Mouse (Mus musculus) ES-E14 (cell line): ENCODE measurements around the gene Epb42. TPM values are rescaled to one million over a fixed set of nuclear protein-coding genes. Genes with fewer than 3 reads are reported as not detected.
"Not testable (repeated sequence)": the region's sequence is repeated elsewhere in the genome, so short reads cannot be mapped to it uniquely, and the experiment has no call there.

ENCODE experiments used
- DNase-seq: peaks from one replicate; pipeline ENCODE4 v3.0.0-alpha.2; 2013; ENCODE audit warnings: low read depth, low spot score
- H3K27ac ChIP-seq: 2 replicates; pipeline ENCODE4 v1.5.1; 2012; ENCODE audit warnings: low read depth, mild to moderate bottlenecking, low read length, moderate library complexity, mixed read lengths; ENCODE audit not compliant: poor library complexity, insufficient read depth, severe bottlenecking
- H3K36me3 ChIP-seq: 2 replicates; pipeline ENCODE4 v1.6.1; 2012; ENCODE audit warnings: mild to moderate bottlenecking, low read length, moderate library complexity, mixed read lengths; ENCODE audit not compliant: control insufficient read depth, poor library complexity, insufficient read depth, severe bottlenecking
- H3K4me1 ChIP-seq, 2 experiments: fragments of 150-350 bp in 1 of 2; sonication (generic) in 1 of 2; 2 replicates each; pipeline ENCODE4 v1.6.1; 2012; ENCODE audit warnings: low read length in 2 of 2, mild to moderate bottlenecking in 1 of 2, mixed read lengths in 1 of 2; ENCODE audit not compliant: control insufficient read depth in 2 of 2, insufficient read depth in 2 of 2, poor library complexity in 1 of 2
- H3K4me3 ChIP-seq, 2 experiments: fragments of 150-350 bp in 1 of 2; sonication (generic) in 1 of 2; 2 replicates each; pipeline ENCODE4 v1.5.1; 2012; ENCODE audit warnings: low read length in 2 of 2, low read depth in 1 of 2, mild to moderate bottlenecking in 1 of 2, mixed read lengths in 1 of 2; ENCODE audit not compliant: insufficient read depth in 1 of 2, poor library complexity in 1 of 2, severe bottlenecking in 1 of 2
- H3K9ac ChIP-seq: 2 replicates; pipeline ENCODE4 v1.6.1; 2012; ENCODE audit warnings: low read depth, mild to moderate bottlenecking, low read length, mixed read lengths; ENCODE audit not compliant: poor library complexity, insufficient read depth, severe bottlenecking
- H3K9me3 ChIP-seq: fragments of 150-350 bp; sonication (generic); 2 replicates; pipeline ENCODE4 v1.6.1; 2012; ENCODE audit warnings: low read depth, mild to moderate bottlenecking, low read length; ENCODE audit not compliant: control insufficient read depth, insufficient read depth
- CHD2 ChIP-seq: IDR thresholded peaks from 2 replicates; pipeline ENCODE4 v1.6.1; 2014; ENCODE audit warnings: mild to moderate bottlenecking, low read depth, low read length, inconsistent platforms
- HCFC1 ChIP-seq: IDR thresholded peaks from 2 replicates; pipeline ENCODE4 v1.6.1; 2012; ENCODE audit warnings: low read length, inconsistent platforms, borderline replicate concordance; ENCODE audit not compliant: insufficient read depth
- MAFK ChIP-seq: IDR thresholded peaks from 2 replicates; pipeline ENCODE4 v1.6.1; 2014; ENCODE audit warnings: mild to moderate bottlenecking, low read depth, low read length, inconsistent platforms; ENCODE audit not compliant: insufficient read depth
- ZC3H11A ChIP-seq: IDR thresholded peaks from 2 replicates; pipeline ENCODE4 v1.6.1; 2012; ENCODE audit warnings: low read depth, mild to moderate bottlenecking, inconsistent platforms, low read length, borderline replicate concordance
- ZNF384 ChIP-seq: IDR thresholded peaks from 2 replicates; pipeline ENCODE4 v1.6.1; 2012; ENCODE audit warnings: low read depth, low read length, inconsistent platforms
- in situ Hi-C, 2 experiments: fragments of 600-800 bp; cut with MboI; formaldehyde crosslinking; loops; one replicate each; pipeline ENCODE4 v1.15.1; 2025; ENCODE audit warnings: low sequenced_read_pairs in 2 of 2, inconsistent platforms in 1 of 2; ENCODE audit not compliant: unreplicated experiment in 2 of 2
- total RNA-seq: library from RNA; depleted of rRNA; stranded (reverse); fragments of 300-350 nt; gene quantifications from 2 replicates; pipeline ENCODE4 v1.2.3, GENCODE M21; 2012

The Epb42 gene
- total RNA-seq, 1 experiment: not detected

DNA sequence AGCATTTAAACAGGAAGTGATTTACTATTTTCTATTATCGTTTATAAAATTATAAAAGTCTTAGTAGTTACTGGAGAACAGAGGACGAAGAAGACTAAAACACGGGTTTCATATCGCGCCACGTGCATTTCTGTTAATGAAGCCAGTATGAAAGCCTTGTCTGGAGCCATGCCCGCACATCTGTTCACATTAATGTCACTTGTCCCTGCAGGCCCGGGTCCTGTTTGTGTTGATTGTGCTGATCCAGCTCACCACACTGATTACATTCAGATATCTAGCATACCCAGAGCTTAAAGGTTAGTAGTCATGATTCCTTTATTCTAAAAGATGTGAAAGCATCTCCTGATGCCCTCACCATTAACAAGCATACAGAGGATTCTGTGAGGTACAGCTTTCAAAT is 38.0 kb downstream of the Epb42 start:
- no peak overlapping the region for H3K27ac ChIP-seq
- in situ Hi-C loops: no loop called here

DNA sequence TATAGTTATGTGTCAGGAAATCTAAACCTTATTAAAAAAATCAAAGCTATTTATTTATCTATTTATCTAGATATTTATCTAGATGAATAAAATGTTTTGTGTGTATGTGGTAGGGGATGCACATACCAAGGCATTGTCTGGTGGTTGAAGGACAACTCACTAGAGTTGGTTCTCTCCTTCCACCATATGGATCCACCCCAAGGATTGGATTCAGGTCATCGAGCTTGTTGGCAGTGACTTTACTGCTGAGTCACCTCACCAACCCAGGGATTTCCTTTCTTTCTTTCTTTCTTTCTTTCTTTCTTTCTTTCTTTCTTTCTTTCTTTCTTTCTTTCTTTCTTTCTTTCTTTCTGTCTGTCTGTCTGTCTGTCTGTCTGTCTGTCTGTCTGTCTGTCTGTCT is 40.3 kb downstream of the Epb42 start:
- H3K27ac ChIP-seq, H3K36me3 ChIP-seq, DNase-seq, H3K4me1 ChIP-seq, H3K4me3 ChIP-seq, H3K9me3 ChIP-seq, in situ Hi-C loops, H3K9ac ChIP-seq: not testable (repeated sequence)

More for the DNA sequence above, 38.0 kb downstream of the Epb42 start:
- DNase-seq: no peak
- Histone ChIP-seq H3K4me1 (no peaks in the 10 kb centered on the region), H3K9ac (no peak overlapping the region), H3K36me3 (no peaks in the 10 kb centered on the region), H3K9me3 (no peaks in the 10 kb centered on the region), H3K4me3 (no peak overlapping the region)
- TF ChIP-seq MAFK (no peak), ZC3H11A (no peak)

DNA sequence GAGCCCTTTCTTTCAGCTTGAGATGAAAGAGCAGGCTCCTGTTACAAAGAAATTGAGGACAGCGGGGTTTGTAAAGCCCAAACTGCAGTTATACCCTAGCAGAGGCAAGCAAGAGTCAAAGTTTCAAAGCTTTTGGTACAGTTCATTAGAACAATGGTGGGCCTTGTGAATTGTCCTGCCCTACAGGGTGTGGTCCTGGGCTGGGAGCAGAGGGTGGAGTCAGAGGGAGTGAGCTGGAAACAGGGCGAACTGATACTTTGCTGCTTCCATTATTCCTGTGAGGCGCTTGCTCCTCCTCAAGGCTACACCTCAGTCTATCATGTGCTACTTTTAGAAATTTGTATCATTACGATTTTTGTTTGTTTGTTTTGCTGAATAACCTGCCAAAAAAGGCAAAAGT is 45.7 kb downstream of the Epb42 start:
- Histone ChIP-seq H3K36me3 (no peaks in the 10 kb centered on the region), H3K4me1 (peaks cover 0 to 4% of the 10 kb centered on the region in 2 experiments; a peak in 1 of 4 replicates), H3K27ac (no peak overlapping the region), H3K9me3 (no peaks in the 10 kb centered on the region), H3K9ac (no peak overlapping the region), H3K4me3 (no peak overlapping the region)
- in situ Hi-C loops: no loop called here
- TF ChIP-seq HCFC1: no peak
- no peak for TF ChIP-seq ZC3H11A
- no peak for TF ChIP-seq ZNF384
- TF ChIP-seq MAFK: no peak
- no peak for TF ChIP-seq CHD2
- no peak for DNase-seq

DNA sequence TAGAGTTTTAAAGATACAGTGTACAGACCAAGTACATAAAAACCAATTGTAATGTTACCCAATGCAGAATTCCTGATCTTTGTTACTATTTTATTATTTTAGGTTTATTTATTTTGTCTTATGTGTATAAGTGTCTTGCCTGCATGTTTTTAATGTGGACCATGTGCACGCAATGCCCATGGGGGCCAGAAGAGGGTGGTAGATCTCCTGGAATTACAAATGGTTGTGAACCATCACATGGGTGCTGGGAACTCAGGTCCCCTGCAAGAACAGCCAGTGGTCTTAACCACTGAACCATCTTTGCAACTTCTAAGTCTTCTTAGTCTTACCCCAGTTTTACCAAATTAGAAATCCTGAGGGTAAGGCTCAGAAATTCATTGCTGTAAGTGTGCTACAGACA is 51.6 kb downstream of the Epb42 start:
- in situ Hi-C loops: loop anchor here in 1 of 2 experiments (10.0 kb wide), 1 partner anchor 110 kb away; no protein-coding TSS in a partner anchor
- Histone ChIP-seq H3K9me3 (no peaks in the 10 kb centered on the region), H3K9ac (no peak overlapping the region), H3K36me3 (no peaks in the 10 kb centered on the region), H3K27ac (no peak overlapping the region), H3K4me1 (no peaks in the 10 kb centered on the region), H3K4me3 (no peak overlapping the region)
- no peak for TF ChIP-seq ZNF384
- no peak for TF ChIP-seq ZC3H11A
- no peak for TF ChIP-seq HCFC1
- TF ChIP-seq CHD2: no peak
- TF ChIP-seq MAFK: no peak
- no peak for DNase-seq

DNA sequence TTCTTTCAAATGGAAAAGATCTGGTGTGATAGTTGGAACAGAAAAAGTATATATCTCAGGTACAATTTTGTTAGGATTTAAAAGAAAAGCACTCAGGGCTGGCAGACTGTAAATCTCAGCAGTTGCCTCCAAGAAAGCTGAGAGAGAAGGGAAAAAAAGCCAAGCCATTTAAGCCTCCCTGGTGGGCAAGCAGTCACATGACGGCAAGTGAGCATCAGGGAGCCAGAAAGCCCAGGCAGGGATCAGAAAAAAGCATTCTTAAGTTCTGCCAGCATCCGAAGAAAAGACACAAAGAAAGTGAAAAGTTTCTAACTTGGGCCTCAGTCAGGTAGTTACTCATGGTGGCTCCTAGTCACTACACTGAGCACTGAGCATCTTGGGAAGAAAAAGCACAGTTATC is 53.3 kb downstream of the Epb42 start:
- no peak overlapping the region for H3K9ac ChIP-seq
- H3K36me3 ChIP-seq: no peaks in the 10 kb centered on the region
- H3K4me1 ChIP-seq: no peaks in the 10 kb centered on the region
- H3K9me3 ChIP-seq: no peaks in the 10 kb centered on the region
- no peak for DNase-seq
- no peak overlapping the region for H3K4me3 ChIP-seq
- in situ Hi-C loops: loop anchor here in 1 of 2 experiments (10.0 kb wide), 1 partner anchor 111 kb away; no protein-coding TSS in a partner anchor
- no peak for TF ChIP-seq CHD2
- H3K27ac ChIP-seq: no peak overlapping the region
